Mouse (Mus musculus) embryonic facial prominence, embryonic 10.5 days (tissue): Measurements from ENCODE around the gene Napepld. TPM values are rescaled to one million over a fixed set of nuclear protein-coding genes. Genes with fewer than 3 reads are reported as not detected.

Source experiments
- DNase-seq: peaks from one replicate; pipeline ENCODE4 v3.0.0-alpha.2; 2017; ENCODE audit warnings: low spot score
- H3K27ac ChIP-seq: fragments of 300-500 bp; sonication (generic); replicated peaks from 2 replicates; pipeline ENCODE4 v1.5.1; 2016; ENCODE audit warnings: mild to moderate bottlenecking
- H3K27me3 ChIP-seq: fragments of 300-500 bp; sonication (generic); replicated peaks from 2 replicates; pipeline ENCODE4 v1.6.1; 2016; ENCODE audit warnings: low read depth, mild to moderate bottlenecking; ENCODE audit not compliant: poor library complexity, severe bottlenecking
- H3K36me3 ChIP-seq: fragments of 300-500 bp; sonication (generic); replicated peaks from 2 replicates; pipeline ENCODE4 v1.6.1; 2016; ENCODE audit warnings: mild to moderate bottlenecking, moderate library complexity
- H3K4me1 ChIP-seq: fragments of 300-500 bp; sonication (generic); 2 replicates; pipeline ENCODE4 v1.6.1; 2016
- H3K4me3 ChIP-seq: fragments of 300-500 bp; sonication (generic); 2 replicates; pipeline ENCODE4 v1.5.1; 2016; ENCODE audit warnings: mild to moderate bottlenecking, moderate library complexity
- H3K9me3 ChIP-seq: fragments of 300-500 bp; sonication (generic); 2 replicates; pipeline ENCODE4 v1.6.1; 2016; ENCODE audit warnings: mild to moderate bottlenecking
- WGBS: fragments of 180-500 bp; shearing (Covaris S2); methylation state at CpG from one replicate; pipeline ENCODE4 v1.1.7; 2016; 5-methylcytosine and 5-hydroxymethylcytosine counted together
- polyA plus RNA-seq: library from polyadenylated mRNA; unstranded; fragments of >200 nt; fragmentation: Nextera tagmentation; extraction: Ambion mirVana; gene quantifications from 2 replicates; pipeline ENCODE4 v1.2.1, GENCODE M21; 2016

Gene Napepld
- polyA plus RNA-seq, result 4.8 and 5.0 TPM in 2 replicates

GRCm38 (mm10) chr5:21701351-21702008 lies at the start of gene Napepld:
Gene Napepld, minus strand, starts transcription at chr5:21701396.
- peak within 1 kb of the TSS; percentile 98 for H3K27ac ChIP-seq
- WGBS, result under 1% methylated on average over 59 of the region's 59 CpGs

DNA sequence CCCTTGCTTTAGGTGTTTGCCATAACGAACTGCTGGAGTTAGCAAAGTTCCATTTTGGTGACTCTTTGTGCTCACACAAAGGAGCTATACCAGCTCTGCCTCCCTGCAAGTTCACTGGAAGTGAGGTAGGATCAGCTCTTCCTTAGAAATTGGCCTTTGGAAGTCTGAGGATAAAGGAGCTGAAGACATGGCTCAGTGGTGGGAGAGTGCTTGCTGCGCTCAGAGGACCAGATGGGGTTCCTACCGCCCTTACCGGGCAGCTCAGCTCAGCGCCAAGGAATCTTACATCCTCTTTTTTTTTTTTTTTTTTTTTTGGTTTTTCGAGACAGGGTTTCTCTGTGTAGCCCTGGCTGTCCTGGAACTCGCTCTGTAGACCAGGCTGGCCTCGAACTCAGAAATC lies 44.8 kb upstream of the Napepld start:
- Histone ChIP-seq H3K4me3 (no peak overlapping the region), H3K27me3 (no peaks in the 10 kb centered on the region), H3K36me3 (peaks cover 100% of the 10 kb centered on the region), H3K27ac (no peak overlapping the region), H3K9me3 (no peaks in the 10 kb centered on the region), H3K4me1 (no peaks in the 10 kb centered on the region)
- WGBS, result 94% methylated on average over 8 of the region's 8 CpGs
- DNase-seq, result no peak

More at GRCm38 (mm10) chr5:21701351-21702008, at the start of gene Napepld:
- DNase-seq, result peak; percentile 99
- H3K4me1 ChIP-seq, result no peaks in the 10 kb centered on the region
- H3K9me3 ChIP-seq, result no peaks in the 10 kb centered on the region
- no peaks in the 10 kb centered on the region for H3K36me3 ChIP-seq
- H3K27me3 ChIP-seq, result no peaks in the 10 kb centered on the region
- peak within 1 kb of the TSS; percentile 78 for H3K4me3 ChIP-seq

GRCm38 (mm10) chr5:21744651-21745050 lies 43.5 kb upstream of the Napepld start:
- peaks cover 100% of the 10 kb centered on the region for H3K36me3 ChIP-seq

DNA sequence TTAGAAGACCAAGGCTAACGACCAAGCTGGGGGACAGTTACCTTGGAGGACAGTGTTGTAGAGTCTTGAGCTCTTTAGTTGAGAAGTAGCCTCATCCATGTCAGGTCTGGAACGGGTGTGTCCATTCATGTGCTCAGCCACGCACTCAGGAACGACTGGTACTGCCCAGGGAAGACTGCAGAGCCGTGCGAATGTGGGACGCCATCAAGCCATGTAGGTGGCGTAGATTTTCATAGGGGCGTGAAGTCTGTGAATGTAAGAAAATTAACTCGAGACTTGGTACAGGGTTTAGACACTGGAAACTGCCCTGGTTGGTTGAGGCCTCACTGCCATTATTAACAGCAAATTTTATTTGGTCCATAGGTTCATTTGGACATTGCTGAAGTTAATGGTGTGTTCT lies 42.4 kb upstream of the Napepld start:
- Histone ChIP-seq H3K27me3 (no peaks in the 10 kb centered on the region), H3K4me3 (no peak overlapping the region), H3K4me1 (no peaks in the 10 kb centered on the region), H3K36me3 (peaks cover 100% of the 10 kb centered on the region), H3K9me3 (no peaks in the 10 kb centered on the region), H3K27ac (no peak overlapping the region)
- 95% methylated on average over 10 of the region's 10 CpGs for WGBS
- DNase-seq, result no peak

More at GRCm38 (mm10) chr5:21744651-21745050, 43.5 kb upstream of the Napepld start:
- no peak overlapping the region for H3K27ac ChIP-seq
- DNase-seq, result no peak
- no peak overlapping the region for H3K4me3 ChIP-seq
- H3K27me3 ChIP-seq, result no peaks in the 10 kb centered on the region
- H3K9me3 ChIP-seq, result no peaks in the 10 kb centered on the region
- H3K4me1 ChIP-seq, result no peaks in the 10 kb centered on the region

DNA sequence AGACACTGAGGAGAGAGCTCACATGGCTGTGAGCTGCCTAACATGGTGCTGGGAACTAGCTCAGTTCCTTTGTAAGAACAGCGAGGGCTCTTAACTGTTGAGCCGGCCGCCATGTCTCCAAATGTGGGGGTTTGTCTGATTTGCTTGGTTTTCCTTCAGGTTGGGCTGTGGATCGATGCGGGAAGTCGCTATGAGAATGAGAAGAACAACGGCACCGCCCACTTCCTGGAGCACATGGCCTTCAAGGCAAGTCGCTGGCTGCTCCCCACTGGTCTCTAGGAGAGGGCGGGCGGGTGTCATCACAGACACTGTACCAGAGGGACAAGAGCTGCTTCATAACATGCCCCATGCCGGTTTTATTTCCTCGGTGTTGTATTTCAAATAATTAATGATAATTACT lies 38.7 kb upstream of the Napepld start:
- Histone ChIP-seq H3K36me3 (peaks cover 65% of the 10 kb centered on the region), H3K27ac (no peak overlapping the region), H3K9me3 (no peaks in the 10 kb centered on the region), H3K4me1 (peaks cover 10% of the 10 kb centered on the region), H3K27me3 (no peaks in the 10 kb centered on the region), H3K4me3 (no peak overlapping the region)
- DNase-seq, result no peak
- WGBS, result 91% methylated on average over 13 of the region's 13 CpGs

- Histone ChIP-seq H3K4me3 (no peak overlapping the region), H3K4me1 (peaks cover 10% of the 10 kb centered on the region), H3K27me3 (no peaks in the 10 kb centered on the region), H3K9me3 (no peaks in the 10 kb centered on the region), H3K36me3 (peaks cover 57% of the 10 kb centered on the region), H3K27ac (no peak overlapping the region)
- 93% methylated on average over 11 of the region's 11 CpGs for WGBS
- no peak for DNase-seq
Observed at GRCm38 (mm10) chr5:21739120-21739519, 37.9 kb upstream of the Napepld start.

DNA sequence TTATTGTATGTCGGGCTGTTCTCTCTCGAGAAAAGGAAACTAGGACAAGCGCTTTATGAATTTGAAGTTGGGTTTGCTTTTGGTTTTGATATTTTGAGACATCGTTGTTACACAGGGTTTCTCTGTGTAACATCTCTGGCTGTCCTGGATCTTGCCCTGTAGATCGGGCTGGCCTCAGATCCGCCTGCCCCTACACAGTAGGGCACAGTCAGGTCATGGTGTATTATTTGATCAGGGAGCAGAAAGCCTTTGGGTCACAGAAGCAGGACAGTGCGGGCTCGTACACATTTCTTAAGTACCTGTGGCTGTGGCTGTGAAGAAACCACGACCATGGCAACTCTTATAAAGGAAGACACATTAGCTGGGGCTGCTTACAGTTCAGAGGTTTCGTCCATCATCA lies 36.4 kb upstream of the Napepld start:
- Histone ChIP-seq H3K4me3 (peak overlapping the region; percentile 96), H3K9me3 (no peaks in the 10 kb centered on the region), H3K36me3 (peaks cover 42% of the 10 kb centered on the region), H3K4me1 (peaks cover 17% of the 10 kb centered on the region), H3K27ac (peak overlapping the region; percentile 97), H3K27me3 (no peaks in the 10 kb centered on the region)
- 34% methylated on average over 10 of the region's 10 CpGs for WGBS
- DNase-seq, result no peak

DNA sequence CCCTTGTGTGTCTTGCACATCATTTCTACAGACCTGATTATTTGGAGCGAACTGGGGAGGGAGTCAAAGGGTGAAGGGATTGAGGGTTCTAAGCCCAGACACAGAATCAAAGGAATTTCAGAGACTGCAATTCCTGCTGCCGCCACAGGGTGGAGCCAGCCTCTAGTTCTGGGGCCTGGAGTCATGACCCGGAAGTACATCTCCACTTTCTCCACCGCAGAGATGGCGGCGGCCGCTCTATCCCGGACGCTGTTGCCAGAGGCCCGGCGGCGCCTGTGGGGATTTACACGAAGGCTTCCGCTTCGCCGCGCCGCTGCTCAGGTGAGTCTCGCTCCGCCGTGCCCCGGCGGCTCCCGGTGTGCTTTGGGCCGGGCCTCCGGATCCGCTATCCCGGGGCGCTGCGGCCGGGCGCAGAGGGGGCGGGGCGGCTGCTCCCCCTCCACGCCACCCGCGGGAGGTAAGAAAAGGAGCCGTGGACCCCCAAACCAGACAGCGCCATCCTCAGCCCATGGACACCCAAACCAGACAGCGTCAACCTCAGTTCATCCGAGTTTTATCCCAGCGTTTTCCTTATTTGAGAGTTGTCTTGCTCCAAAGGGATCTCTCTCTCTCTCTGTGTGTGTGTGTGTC lies 35.9 kb upstream of the Napepld start, which contains the start of gene Pmpcb:
TSS of gene Pmpcb (plus strand) at position 186 of the 630 bp plus-strand sequence.
- H3K36me3 ChIP-seq, result peaks cover 37% of the 10 kb centered on the region
- WGBS, result under 1% methylated on average over 42 of the region's 42 CpGs
- no peaks in the 10 kb centered on the region for H3K9me3 ChIP-seq
- peak; percentile 88 for DNase-seq
- no peaks in the 10 kb centered on the region for H3K27me3 ChIP-seq
- H3K4me3 ChIP-seq, result peak within 1 kb of the TSS; percentile 96
- H3K4me1 ChIP-seq, result peaks cover 22% of the 10 kb centered on the region
- peak within 1 kb of the TSS; percentile 97 for H3K27ac ChIP-seq

- Histone ChIP-seq H3K9me3 (no peaks in the 10 kb centered on the region), H3K36me3 (peaks cover 26% of the 10 kb centered on the region), H3K4me1 (peaks cover 26% of the 10 kb centered on the region), H3K27ac (no peak overlapping the region), H3K4me3 (no peak overlapping the region), H3K27me3 (no peaks in the 10 kb centered on the region)
- WGBS, result 84% methylated on average over 11 of the region's 11 CpGs
- no peak for DNase-seq
Observed at GRCm38 (mm10) chr5:21736046-21736445, 34.9 kb upstream of the Napepld start.

GRCm38 (mm10) chr5:21735584-21735983 lies 34.4 kb upstream of the Napepld start:
- Histone ChIP-seq H3K36me3 (peaks cover 22% of the 10 kb centered on the region), H3K4me1 (peaks cover 26% of the 10 kb centered on the region), H3K4me3 (peak overlapping the region; percentile 34; the same call in 1 of the 2 replicates), H3K27me3 (no peaks in the 10 kb centered on the region), H3K9me3 (no peaks in the 10 kb centered on the region), H3K27ac (no peak overlapping the region)
- 28% methylated on average over 10 of the region's 10 CpGs for WGBS
- peak; percentile 59 for DNase-seq

DNA sequence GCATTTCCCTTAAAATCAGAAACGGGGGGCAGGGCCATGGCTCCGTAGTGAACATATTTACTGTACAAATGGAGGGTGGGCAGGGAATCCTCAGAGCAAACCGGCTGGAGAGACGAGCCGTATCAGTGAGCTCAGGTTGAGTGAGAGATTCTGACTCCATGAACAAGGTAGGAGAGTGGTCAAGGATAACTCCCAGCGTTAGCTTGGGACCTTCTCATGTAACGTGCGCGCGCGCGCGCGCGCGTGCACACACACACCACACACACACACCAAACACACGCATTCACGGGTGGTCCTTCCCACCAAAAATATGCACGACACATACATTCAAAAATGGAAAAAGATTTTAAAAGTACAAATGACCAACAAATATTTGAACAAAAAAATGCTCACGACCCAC lies 33.9 kb upstream of the Napepld start:
- H3K4me3 ChIP-seq, result peak overlapping the region; percentile 34; the same call in 1 of the 2 replicates
- H3K4me1 ChIP-seq, result peaks cover 26% of the 10 kb centered on the region
- 85% methylated on average over 20 of the region's 20 CpGs for WGBS
- no peaks in the 10 kb centered on the region for H3K9me3 ChIP-seq
- peaks cover 17% of the 10 kb centered on the region for H3K36me3 ChIP-seq
- no peaks in the 10 kb centered on the region for H3K27me3 ChIP-seq
- H3K27ac ChIP-seq, result no peak overlapping the region
- DNase-seq, result no peak

DNA sequence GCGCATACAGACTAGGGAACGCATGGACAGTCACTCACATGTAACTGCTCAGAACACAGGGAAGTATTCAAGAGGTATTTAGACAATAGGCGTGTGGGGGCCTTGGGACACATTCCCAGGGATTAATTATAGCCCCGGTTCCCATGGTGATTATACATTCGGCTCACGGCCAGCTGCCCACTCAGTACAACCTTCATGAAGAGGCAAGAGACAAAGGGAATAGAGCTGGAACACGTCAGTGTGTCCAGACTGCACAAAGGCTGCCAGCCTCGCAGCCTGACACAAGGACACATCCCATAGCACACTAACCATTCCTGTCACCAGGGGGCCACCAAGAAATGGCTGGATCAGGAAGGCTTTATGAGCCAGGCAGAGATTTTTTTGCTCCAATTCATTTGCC lies 31.7 kb upstream of the Napepld start:
- Histone ChIP-seq H3K9me3 (no peaks in the 10 kb centered on the region), H3K27ac (peak overlapping the region; percentile 83), H3K4me1 (peaks cover 20% of the 10 kb centered on the region), H3K27me3 (no peaks in the 10 kb centered on the region), H3K4me3 (no peak overlapping the region), H3K36me3 (no peaks in the 10 kb centered on the region)
- peak; percentile 66 for DNase-seq
- WGBS, result 40% methylated on average over 8 of the region's 8 CpGs
